Mouse (Mus musculus) cerebellum, adult 18-20 months (tissue): ENCODE results near the gene Ecm1.
"Not testable (repeated sequence)": the region's sequence is repeated elsewhere in the genome, so short reads cannot be mapped to it uniquely, and the experiment has no call there.

Experiments
- DNase-seq, 2 experiments: peaks; one replicate each; pipeline ENCODE4 v3.0.0; 2021

The Ecm1 gene

GRCm38 (mm10) chr3:95726696-95727358 is 12.5 kb downstream of the Ecm1 start:
- DNase-seq, result no peak

GRCm38 (mm10) chr3:95725863-95726262 is 13.5 kb downstream of the Ecm1 start:
- DNase-seq, result no peak

DNA sequence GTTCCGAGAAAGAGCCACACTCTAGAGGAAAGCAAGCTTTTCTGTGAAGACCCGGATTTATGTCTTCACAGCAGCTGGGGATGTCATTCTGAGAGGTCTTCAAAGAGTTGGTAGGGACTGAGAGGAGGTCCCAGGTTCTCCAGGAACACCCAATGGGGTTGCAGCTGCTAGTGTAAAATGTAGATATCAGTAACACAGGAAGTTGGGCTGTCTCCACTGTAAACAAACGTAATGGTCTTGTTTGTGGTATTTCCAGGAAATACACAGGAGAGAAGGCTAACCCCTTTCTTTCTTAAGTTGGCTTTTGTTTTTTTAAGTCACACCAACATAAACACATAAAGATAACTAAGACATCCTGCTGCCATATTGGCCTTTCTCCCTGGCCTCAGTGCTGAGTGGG is 17.0 kb downstream of the Ecm1 start:
- DNase-seq, result no peak

DNA sequence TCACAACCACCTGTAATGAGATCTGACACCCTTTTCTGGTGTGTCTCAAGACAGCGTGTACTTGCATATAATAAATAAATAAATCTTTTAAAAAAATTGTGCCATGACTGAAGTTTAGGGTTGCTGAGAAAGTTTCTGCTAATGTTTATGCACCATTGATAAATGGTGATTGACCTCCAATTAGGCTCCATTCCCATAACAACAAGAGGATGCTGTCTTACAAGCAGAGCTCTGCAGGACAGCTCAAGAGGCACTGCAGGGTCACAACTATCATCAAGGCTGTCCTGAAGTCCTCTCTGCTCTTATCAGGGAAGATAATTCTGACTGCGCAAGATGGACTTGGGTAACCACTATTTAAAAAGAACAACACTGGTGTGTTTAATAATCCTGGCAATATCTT is 21.2 kb downstream of the Ecm1 start:
- DNase-seq, result no peak

GRCm38 (mm10) chr3:95716075-95716474 is 23.3 kb downstream of the Ecm1 start:
- no peak for DNase-seq

GRCm38 (mm10) chr3:95709967-95710366 is 29.4 kb downstream of the Ecm1 start:
- DNase-seq, result no peak

GRCm38 (mm10) chr3:95709044-95709443 is 30.3 kb downstream of the Ecm1 start:
- DNase-seq, result no peak

- no peak for DNase-seq
These were observed 31.9 kb downstream of the Ecm1 start for GRCm38 (mm10) chr3:95707497-95707896.

GRCm38 (mm10) chr3:95706273-95706672 is 33.1 kb downstream of the Ecm1 start:
- no peak for DNase-seq

GRCm38 (mm10) chr3:95704612-95705011 is 34.8 kb downstream of the Ecm1 start:
- no peak for DNase-seq

GRCm38 (mm10) chr3:95703276-95703675 is 36.1 kb downstream of the Ecm1 start:
- DNase-seq, result no peak

DNA sequence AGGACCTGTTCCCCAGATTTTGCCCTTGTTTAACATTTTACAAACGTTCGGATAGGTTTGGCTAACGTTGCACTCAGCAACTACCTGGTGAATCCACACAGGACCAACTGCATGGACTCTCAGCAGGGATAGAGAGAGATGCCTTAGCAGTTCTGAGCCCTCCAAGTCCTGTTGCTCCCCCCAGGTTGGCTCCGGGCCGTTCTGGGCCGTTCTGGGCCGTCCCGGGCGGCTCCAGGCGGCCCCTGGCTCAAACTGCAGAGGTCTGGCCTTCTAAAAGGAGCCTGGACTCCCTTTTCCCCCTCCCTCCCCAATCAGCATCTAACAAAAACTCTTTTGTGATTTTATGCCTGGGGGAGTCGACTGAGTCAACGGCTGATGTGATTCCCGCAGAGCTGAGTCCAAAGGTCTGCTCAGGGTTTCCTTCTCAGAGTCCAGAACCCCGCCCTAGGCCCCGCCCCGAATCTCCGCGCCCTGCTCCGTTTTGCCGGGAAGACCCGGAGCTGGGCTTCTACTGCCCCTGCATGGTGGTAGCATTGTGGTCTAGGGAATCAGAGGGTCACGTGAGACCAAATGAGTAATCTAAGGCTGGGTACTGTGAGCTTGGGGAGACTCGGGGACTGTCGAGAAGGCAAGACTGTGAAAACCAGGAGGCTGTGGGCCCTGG is 37.4 kb downstream of the Ecm1 start:
- DNase-seq, result peak; percentile 57 to 63

- no peak for DNase-seq
These were observed 38.3 kb downstream of the Ecm1 start for GRCm38 (mm10) chr3:95701085-95701484.

GRCm38 (mm10) chr3:95700233-95700681 is 39.1 kb downstream of the Ecm1 start:
- peak; percentile 72 to 73 for DNase-seq

DNA sequence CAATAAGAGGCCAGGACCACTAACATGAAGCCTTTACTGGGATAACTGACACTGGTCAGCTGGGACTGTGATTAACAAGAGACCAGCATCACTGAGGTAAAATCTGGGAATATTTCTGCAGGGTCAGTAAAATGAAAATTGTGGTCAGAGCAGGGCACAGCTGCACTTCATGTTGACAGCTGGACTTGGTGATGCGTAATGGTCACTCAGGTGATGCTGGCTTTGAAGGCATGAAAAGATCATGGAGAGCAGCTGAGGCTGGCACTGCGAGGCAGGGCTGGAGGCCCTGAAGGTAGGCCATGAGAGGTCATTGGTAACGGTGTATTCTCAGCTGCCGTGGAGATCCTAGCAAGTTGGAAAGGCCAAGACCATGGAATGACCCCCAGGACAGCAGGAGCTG is 41.1 kb downstream of the Ecm1 start:
- no peak for DNase-seq

GRCm38 (mm10) chr3:95696360-95696759 is 43.0 kb downstream of the Ecm1 start:
- DNase-seq, result no peak

- no peak for DNase-seq
These were observed 43.6 kb downstream of the Ecm1 start for GRCm38 (mm10) chr3:95695796-95696195.

- DNase-seq, result no peak
These were observed 44.3 kb downstream of the Ecm1 start for GRCm38 (mm10) chr3:95694808-95695703.

DNA sequence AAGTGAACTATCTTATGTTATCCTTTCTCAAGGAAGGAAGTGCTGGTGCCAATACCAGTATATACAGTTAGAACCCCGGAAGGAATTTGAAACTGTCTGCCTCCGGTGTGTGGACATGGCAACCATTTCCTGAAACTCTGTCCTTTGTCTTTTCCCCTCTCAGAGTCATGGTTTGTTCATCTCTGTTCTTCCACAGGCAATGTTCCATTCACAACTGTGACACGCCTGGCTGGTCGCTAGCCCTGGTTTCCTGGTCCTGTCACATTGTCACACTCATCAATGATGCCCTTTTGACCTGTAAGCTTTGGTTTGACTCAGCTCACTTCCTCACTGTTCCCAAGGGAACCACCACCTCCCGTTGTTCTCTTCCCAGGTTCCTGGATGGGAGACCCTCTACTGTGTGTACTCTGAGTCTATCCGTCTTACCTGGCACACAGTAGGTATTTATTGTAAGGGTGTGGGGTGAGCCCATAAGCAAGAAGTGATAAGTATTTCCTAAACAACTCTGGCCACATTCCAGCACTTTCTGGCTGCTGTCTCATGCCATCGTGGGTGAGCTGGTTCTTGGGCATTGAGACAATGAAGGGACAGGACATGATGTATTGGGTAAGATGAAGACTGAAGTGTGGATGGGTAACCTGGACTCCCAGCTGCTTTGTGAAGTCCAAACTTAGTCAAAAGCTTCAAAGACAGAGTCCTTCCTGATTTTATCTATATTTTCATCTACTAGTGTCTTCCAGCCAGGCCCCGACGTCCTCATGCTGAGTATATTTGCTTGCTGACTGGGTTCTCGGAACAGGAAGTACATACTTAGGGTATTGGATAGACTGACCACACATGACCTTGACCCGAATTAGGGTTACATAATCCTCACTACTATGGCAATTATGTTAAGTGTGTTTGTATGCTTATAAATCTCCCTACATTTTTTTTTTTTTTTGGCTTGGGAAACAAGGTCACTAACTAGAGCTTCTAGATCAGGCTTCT is 45.3 kb downstream of the Ecm1 start:
- DNase-seq, result no peak

DNA sequence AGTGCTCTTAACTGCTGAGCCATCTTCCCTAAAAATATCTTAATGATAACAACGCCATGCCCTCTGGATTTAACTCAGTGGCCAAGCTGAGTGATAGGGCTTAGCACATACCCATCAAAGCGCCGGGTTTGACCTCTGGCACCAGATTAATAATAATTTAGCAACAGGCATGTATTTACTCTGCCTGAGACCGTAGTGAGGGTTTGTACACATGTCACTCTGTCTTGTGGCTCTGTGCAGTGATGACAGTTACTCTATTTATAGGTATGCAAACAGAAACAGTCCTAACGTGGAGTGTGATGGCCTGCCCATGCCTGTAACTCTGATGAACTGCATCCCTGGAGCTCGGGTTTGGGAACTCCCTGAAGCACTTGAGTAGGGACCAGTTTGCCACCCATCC is 46.7 kb downstream of the Ecm1 start:
- DNase-seq, result no peak

- not testable (repeated sequence) for DNase-seq
These were observed 48.8 kb downstream of the Ecm1 start for GRCm38 (mm10) chr3:95690552-95690951.

GRCm38 (mm10) chr3:95689940-95690339 is 49.4 kb downstream of the Ecm1 start:
- DNase-seq, result no peak
